Mouse (Mus musculus): ENCODE data around the gene Kcnj10.

- TF ChIP-seq CTCF (IDR thresholded peaks at IDR 0.05; ENCODE audit: insufficient read depth, low read depth, low read length) (no peak), POLR2A (IDR thresholded peaks at IDR 0.05; ENCODE audit: insufficient read depth, low read depth, low read length) (no peak)
Measured at GRCm38 (mm10) chr1:172319921-172320411, 21.0 kb upstream of the Kcnj10 start.
